Mouse (Mus musculus): ENCODE measurements at regions not wholly inside any gene's neighbourhood (a gene's known extent, or its start where the extent isn't known, plus 50 kb on each side); places are given as distances from the start of the nearest gene placed in this dataset.

- Histone ChIP-seq H3K36me3 (ENCODE audit: control insufficient read depth, insufficient read depth, low read length) (no peaks in the 10 kb centered on the region), H3K27me3 (ENCODE audit: control insufficient read depth, insufficient read depth, low read length) (no peaks in the 10 kb centered on the region), H3K4me1 (replicated peaks; ENCODE audit: control insufficient read depth, insufficient read depth, low read length) (no peaks in the 10 kb centered on the region), H3K4me3 (ENCODE audit: control insufficient read depth, insufficient read depth, low read length) (no peak overlapping the region), H3K27ac (ENCODE audit: control insufficient read depth, insufficient read depth, low read length) (no peak overlapping the region)
- no peak for DNase-seq
- TF ChIP-seq POLR2A (IDR thresholded peaks at IDR 0.05; ENCODE audit: control insufficient read depth, extremely low read depth, insufficient read depth, low read length, poor library complexity) (no peak), CTCF (IDR thresholded peaks at IDR 0.05; ENCODE audit: borderline replicate concordance, control insufficient read depth, extremely low read depth, insufficient read depth, low read length, poor library complexity) (no peak)
- 92% methylated on average over 5 of the region's 5 CpGs for WGBS
Observed at GRCm38 (mm10) chr15:61588956-61589355, 666.1 kb upstream of the A1bg start.

GRCm38 (mm10) chr15:61582335-61582734, 659.5 kb upstream of the A1bg start:
- Histone ChIP-seq H3K27ac (ENCODE audit: control insufficient read depth, insufficient read depth, low read length) (no peak overlapping the region), H3K27me3 (ENCODE audit: control insufficient read depth, insufficient read depth, low read length) (no peaks in the 10 kb centered on the region), H3K4me3 (ENCODE audit: control insufficient read depth, insufficient read depth, low read length) (no peak overlapping the region), H3K4me1 (replicated peaks; ENCODE audit: control insufficient read depth, insufficient read depth, low read length) (no peaks in the 10 kb centered on the region), H3K36me3 (ENCODE audit: control insufficient read depth, insufficient read depth, low read length) (no peaks in the 10 kb centered on the region)
- WGBS = 8% methylated on average over 2 of the region's 2 CpGs
- DNase-seq = no peak
- no peak for TF ChIP-seq CTCF (IDR thresholded peaks at IDR 0.05; ENCODE audit: borderline replicate concordance, control insufficient read depth, extremely low read depth, insufficient read depth, low read length, poor library complexity)
- no peak for TF ChIP-seq POLR2A (IDR thresholded peaks at IDR 0.05; ENCODE audit: control insufficient read depth, extremely low read depth, insufficient read depth, low read length, poor library complexity)

- no peak overlapping the region for H3K4me3 ChIP-seq (ENCODE audit: control insufficient read depth, insufficient read depth, low read length)
- H3K36me3 ChIP-seq (ENCODE audit: control insufficient read depth, insufficient read depth, low read length) = no peaks in the 10 kb centered on the region
- no peak overlapping the region for H3K27ac ChIP-seq (ENCODE audit: control insufficient read depth, insufficient read depth, low read length)
- TF ChIP-seq POLR2A (IDR thresholded peaks at IDR 0.05; ENCODE audit: control insufficient read depth, extremely low read depth, insufficient read depth, low read length, poor library complexity) (no peak), CTCF (IDR thresholded peaks at IDR 0.05; ENCODE audit: borderline replicate concordance, control insufficient read depth, extremely low read depth, insufficient read depth, low read length, poor library complexity) (no peak)
- H3K27me3 ChIP-seq (ENCODE audit: control insufficient read depth, insufficient read depth, low read length) = no peaks in the 10 kb centered on the region
- H3K4me1 ChIP-seq (replicated peaks; ENCODE audit: control insufficient read depth, insufficient read depth, low read length) = no peaks in the 10 kb centered on the region
- DNase-seq = no peak
Observed at GRCm38 (mm10) chr15:61563347-61563746, 640.5 kb upstream of the A1bg start.

GRCm38 (mm10) chr15:61562252-61562651, 639.4 kb upstream of the A1bg start:
- Histone ChIP-seq H3K4me1 (replicated peaks; ENCODE audit: control insufficient read depth, insufficient read depth, low read length) (no peaks in the 10 kb centered on the region), H3K36me3 (ENCODE audit: control insufficient read depth, insufficient read depth, low read length) (no peaks in the 10 kb centered on the region), H3K4me3 (ENCODE audit: control insufficient read depth, insufficient read depth, low read length) (no peak overlapping the region), H3K27ac (ENCODE audit: control insufficient read depth, insufficient read depth, low read length) (no peak overlapping the region), H3K27me3 (ENCODE audit: control insufficient read depth, insufficient read depth, low read length) (no peaks in the 10 kb centered on the region)
- 64% methylated on average over 2 of the region's 2 CpGs for WGBS
- DNase-seq = no peak
- TF ChIP-seq POLR2A (IDR thresholded peaks at IDR 0.05; ENCODE audit: control insufficient read depth, extremely low read depth, insufficient read depth, low read length, poor library complexity) = no peak
- TF ChIP-seq CTCF (IDR thresholded peaks at IDR 0.05; ENCODE audit: borderline replicate concordance, control insufficient read depth, extremely low read depth, insufficient read depth, low read length, poor library complexity) = no peak

GRCm38 (mm10) chr15:61553908-61554307, 631.1 kb upstream of the A1bg start:
- no peak for DNase-seq
- no peaks in the 10 kb centered on the region for H3K4me1 ChIP-seq (replicated peaks; ENCODE audit: control insufficient read depth, insufficient read depth, low read length)
- 97% methylated on average over 2 of the region's 2 CpGs for WGBS
- TF ChIP-seq CTCF (IDR thresholded peaks at IDR 0.05; ENCODE audit: borderline replicate concordance, control insufficient read depth, extremely low read depth, insufficient read depth, low read length, poor library complexity) = no peak
- no peak for TF ChIP-seq POLR2A (IDR thresholded peaks at IDR 0.05; ENCODE audit: control insufficient read depth, extremely low read depth, insufficient read depth, low read length, poor library complexity)
- H3K36me3 ChIP-seq (ENCODE audit: control insufficient read depth, insufficient read depth, low read length) = no peaks in the 10 kb centered on the region
- no peaks in the 10 kb centered on the region for H3K27me3 ChIP-seq (ENCODE audit: control insufficient read depth, insufficient read depth, low read length)
- no peak overlapping the region for H3K4me3 ChIP-seq (ENCODE audit: control insufficient read depth, insufficient read depth, low read length)
- H3K27ac ChIP-seq (ENCODE audit: control insufficient read depth, insufficient read depth, low read length) = no peak overlapping the region

- WGBS = 93% methylated on average over 8 of the region's 8 CpGs
- no peak for DNase-seq
- no peak for TF ChIP-seq CTCF (IDR thresholded peaks at IDR 0.05; ENCODE audit: borderline replicate concordance, control insufficient read depth, extremely low read depth, insufficient read depth, low read length, poor library complexity)
- no peak for TF ChIP-seq POLR2A (IDR thresholded peaks at IDR 0.05; ENCODE audit: control insufficient read depth, extremely low read depth, insufficient read depth, low read length, poor library complexity)
- H3K27me3 ChIP-seq (ENCODE audit: control insufficient read depth, insufficient read depth, low read length) = no peaks in the 10 kb centered on the region
- no peaks in the 10 kb centered on the region for H3K4me1 ChIP-seq (replicated peaks; ENCODE audit: control insufficient read depth, insufficient read depth, low read length)
- H3K4me3 ChIP-seq (ENCODE audit: control insufficient read depth, insufficient read depth, low read length) = no peak overlapping the region
- no peaks in the 10 kb centered on the region for H3K36me3 ChIP-seq (ENCODE audit: control insufficient read depth, insufficient read depth, low read length)
- H3K27ac ChIP-seq (ENCODE audit: control insufficient read depth, insufficient read depth, low read length) = no peak overlapping the region
Observed at GRCm38 (mm10) chr15:61553081-61553680, 630.4 kb upstream of the A1bg start.

- Histone ChIP-seq H3K27ac (ENCODE audit: control insufficient read depth, insufficient read depth, low read length) (no peak overlapping the region), H3K36me3 (ENCODE audit: control insufficient read depth, insufficient read depth, low read length) (no peaks in the 10 kb centered on the region), H3K4me1 (replicated peaks; ENCODE audit: control insufficient read depth, insufficient read depth, low read length) (no peaks in the 10 kb centered on the region), H3K4me3 (ENCODE audit: control insufficient read depth, insufficient read depth, low read length) (no peak overlapping the region), H3K27me3 (ENCODE audit: control insufficient read depth, insufficient read depth, low read length) (no peaks in the 10 kb centered on the region)
- whole genome bisulfite sequencing = 90% methylated on average over 5 of the region's 5 CpGs
- no peak for TF ChIP-seq CTCF (IDR thresholded peaks at IDR 0.05; ENCODE audit: borderline replicate concordance, control insufficient read depth, extremely low read depth, insufficient read depth, low read length, poor library complexity)
- TF ChIP-seq POLR2A (IDR thresholded peaks at IDR 0.05; ENCODE audit: control insufficient read depth, extremely low read depth, insufficient read depth, low read length, poor library complexity) = no peak
- no peak for DNase-seq
Observed at GRCm38 (mm10) chr15:61551206-61551605, 628.4 kb upstream of the A1bg start.
